Mouse (Mus musculus) B cell, adult 62 days (primary cell): ENCODE measurements around the gene Cog8. TPM values are rescaled to one million over a fixed set of nuclear protein-coding genes. Genes with fewer than 3 reads are reported as not detected.

Experiments
- total RNA-seq: library from RNA; stranded (reverse); gene quantifications from 4 replicates; pipeline ENCODE4 v1.2.4, GENCODE M21; 2023

The Cog8 gene
- total RNA-seq, result 37.2 to 48.0 TPM (median 41.8 TPM) in 4 replicates

GRCm38 (mm10) chr8:107056076-107056972 lies at the start of gene Cog8, which contains the start of gene Nip7:
Cog8 (minus strand) TSS chr8:107056689.
Nip7 (plus strand) TSS chr8:107056877.

GRCm38 (mm10) chr8:107096366-107097036 lies 40.0 kb upstream of the Cog8 start, which contains the start of gene Terf2:
Terf2 (minus strand) TSS chr8:107096547.

GRCm38 (mm10) chr8:107065511-107066496 lies 9.3 kb upstream of the Cog8 start, which contains the start of gene Tmed6:
Tmed6 (minus strand) TSS chr8:107065644.

GRCm38 (mm10) chr8:107048061-107048941 lies 8.2 kb downstream of the Cog8 start, which contains the start of gene Pdf:
Pdf (minus strand) TSS chr8:107048614.

GRCm38 (mm10) chr8:107030650-107031576 lies 25.6 kb downstream of the Cog8 start, which contains the start of gene Vps4a:
Vps4a (plus strand) TSS chr8:107031222.

Other genes with a start within 250 kb of the Cog8 start
- gene Has3, start 186.4 kb downstream of the Cog8 start, total RNA-seq, result 0.63 to 1.4 TPM (median 0.93 TPM) in 4 replicates
- 41.9 to 46.9 TPM (median 44.7 TPM) in 4 replicates for gene Utp4, start 163.1 kb downstream of the Cog8 start, total RNA-seq
- 3.5 to 5.1 TPM (median 4.5 TPM) in 4 replicates for gene Sntb2, start 120.9 kb downstream of the Cog8 start, total RNA-seq
- gene Vps4a, start 25.5 kb downstream of the Cog8 start, total RNA-seq, result 35.9 to 49.3 TPM (median 42.6 TPM) in 4 replicates
- gene Pdf, start 8.1 kb downstream of the Cog8 start, total RNA-seq, result 9.6 to 12.3 TPM (median 10.7 TPM) in 4 replicates
- 51.0 to 61.0 TPM (median 58.2 TPM) in 4 replicates for gene Nip7, start 188 bp upstream of the Cog8 start, total RNA-seq
- gene Tmed6, start 9.0 kb upstream of the Cog8 start, total RNA-seq, result 1.2 to 1.9 TPM (median 1.5 TPM) in 4 replicates
- gene Terf2, start 39.9 kb upstream of the Cog8 start, total RNA-seq, result 51.4 to 67.6 TPM (median 63.5 TPM) in 4 replicates
- 27.2 to 32.4 TPM (median 27.6 TPM) in 4 replicates for gene Cyb5b, start 94.0 kb upstream of the Cog8 start, total RNA-seq
- gene Nfat5, start 236.8 kb upstream of the Cog8 start, total RNA-seq, result 104 to 140 TPM (median 116 TPM) in 4 replicates